Mouse (Mus musculus): ENCODE measurements around the gene Tmem242. TPM values are rescaled to one million over a fixed set of nuclear protein-coding genes. Genes with fewer than 3 reads are reported as not detected.

Tmem242 gene
- 13.7 and 14.0 TPM in 2 replicates for polyA plus RNA-seq (2012; rRNA removed)

GRCm38 (mm10) chr17:5440159-5440971 is at the start of gene Tmem242:
Tmem242 (minus strand) TSS chr17:5440259.

GRCm38 (mm10) chr17:5418545-5418944 is 21.5 kb downstream of the Tmem242 start, which contains the start of gene Ldhal6b:
Ldhal6b (minus strand) TSS chr17:5418767.

Other genes starting within 250 kb of the Tmem242 start
- gene Ldhal6b, start 21.5 kb downstream of the Tmem242 start, polyA plus RNA-seq (2012; rRNA removed), result 0.09 and 0.16 TPM in 2 replicates
- 2.5 and 2.8 TPM in 2 replicates for gene Zdhhc14, start 52.3 kb upstream of the Tmem242 start, polyA plus RNA-seq (2012; rRNA removed)